Mouse (Mus musculus): ENCODE measurements around the gene Gm8300. TPM values are rescaled to one million over a fixed set of nuclear protein-coding genes. Genes with fewer than 3 reads are reported as not detected.
"Not testable (repeated sequence)": the region's sequence is repeated elsewhere in the genome, so short reads cannot be mapped to it uniquely, and the experiment has no call there.

The Gm8300 gene
- not detected in 2 replicates for polyA plus RNA-seq (2016; fragmentation: Nextera tagmentation; extraction: Ambion mirVana)

GRCm38 (mm10) chr12:87514016-87514415, at the start of gene Gm8300:
Gene Gm8300 (plus strand): TSS chr12:87514316.
- H3K4me1 ChIP-seq; H3K36me3 ChIP-seq; H3K4me3 ChIP-seq; H3K9me3 ChIP-seq (replicated peaks); DNase-seq (ENCODE audit: low spot score); H3K27ac ChIP-seq (replicated peaks); H3K27me3 ChIP-seq (ENCODE audit: low read depth, poor library complexity, severe bottlenecking): not testable (repeated sequence)
- WGBS = 84% methylated on average over 4 of the region's 4 CpGs

GRCm38 (mm10) chr12:87464678-87465297, 49.3 kb upstream of the Gm8300 start:
- DNase-seq (ENCODE audit: low spot score) = no peak
- H3K36me3 ChIP-seq = peaks cover 88% of the 10 kb centered on the region
- no peaks in the 10 kb centered on the region for H3K4me1 ChIP-seq
- 91% methylated on average over 6 of the region's 6 CpGs for WGBS
- H3K9me3 ChIP-seq (replicated peaks) = no peaks in the 10 kb centered on the region
- H3K4me3 ChIP-seq = no peak overlapping the region
- no peak overlapping the region for H3K27ac ChIP-seq (replicated peaks)
- H3K27me3 ChIP-seq (ENCODE audit: low read depth, poor library complexity, severe bottlenecking) = no peaks in the 10 kb centered on the region

GRCm38 (mm10) chr12:87470263-87471136, 43.6 kb upstream of the Gm8300 start:
- 84% methylated on average over 7 of the region's 7 CpGs for WGBS
- H3K27me3 ChIP-seq (ENCODE audit: low read depth, poor library complexity, severe bottlenecking) = no peaks in the 10 kb centered on the region
- H3K4me1 ChIP-seq = peaks cover 16% of the 10 kb centered on the region
- peak overlapping the region; percentile 71 for H3K4me3 ChIP-seq
- peaks cover 32% of the 10 kb centered on the region for H3K36me3 ChIP-seq
- H3K27ac ChIP-seq (replicated peaks) = no peak overlapping the region
- H3K9me3 ChIP-seq (replicated peaks) = no peaks in the 10 kb centered on the region
- no peak for DNase-seq (ENCODE audit: low spot score)

GRCm38 (mm10) chr12:87471421-87471963, 42.6 kb upstream of the Gm8300 start:
- peak overlapping the region; percentile 90 for H3K27ac ChIP-seq (replicated peaks)
- peaks cover 25% of the 10 kb centered on the region for H3K36me3 ChIP-seq
- peaks cover 16% of the 10 kb centered on the region for H3K4me1 ChIP-seq
- under 1% methylated on average over 19 of the region's 19 CpGs for whole genome bisulfite sequencing
- H3K9me3 ChIP-seq (replicated peaks) = no peaks in the 10 kb centered on the region
- no peak for DNase-seq (ENCODE audit: low spot score)
- H3K4me3 ChIP-seq = peak overlapping the region; percentile 71
- H3K27me3 ChIP-seq (ENCODE audit: low read depth, poor library complexity, severe bottlenecking) = no peaks in the 10 kb centered on the region

GRCm38 (mm10) chr12:87471964-87472786, 41.9 kb upstream of the Gm8300 start, which contains the start of gene Snw1:
Gene Snw1 (minus strand): TSS chr12:87472274.
- H3K4me3 ChIP-seq = peak within 1 kb of the TSS; percentile 71
- no peaks in the 10 kb centered on the region for H3K9me3 ChIP-seq (replicated peaks)
- peak within 1 kb of the TSS; percentile 90 for H3K27ac ChIP-seq (replicated peaks)
- peaks cover 16% of the 10 kb centered on the region for H3K4me1 ChIP-seq
- WGBS = 3% methylated on average over 45 of the region's 45 CpGs
- H3K36me3 ChIP-seq = peaks cover 18% of the 10 kb centered on the region
- DNase-seq (ENCODE audit: low spot score) = peak; percentile 92
- H3K27me3 ChIP-seq (ENCODE audit: low read depth, poor library complexity, severe bottlenecking) = no peaks in the 10 kb centered on the region

GRCm38 (mm10) chr12:87474756-87475155, 39.4 kb upstream of the Gm8300 start:
- 80% methylated on average over 3 of the region's 3 CpGs for WGBS
- no peak for DNase-seq (ENCODE audit: low spot score)

GRCm38 (mm10) chr12:87482482-87482881, 31.6 kb upstream of the Gm8300 start:
- not testable (repeated sequence) for DNase-seq (ENCODE audit: low spot score); H3K4me1 ChIP-seq; H3K27ac ChIP-seq (replicated peaks); H3K9me3 ChIP-seq (replicated peaks); H3K4me3 ChIP-seq; H3K27me3 ChIP-seq (ENCODE audit: low read depth, poor library complexity, severe bottlenecking); H3K36me3 ChIP-seq
- whole genome bisulfite sequencing = 86% methylated on average over 5 of the region's 5 CpGs

More at GRCm38 (mm10) chr12:87474756-87475155, 39.4 kb upstream of the Gm8300 start:
- H3K9me3 ChIP-seq (replicated peaks) = no peaks in the 10 kb centered on the region
- H3K4me1 ChIP-seq = peaks cover 16% of the 10 kb centered on the region
- H3K27ac ChIP-seq (replicated peaks) = no peak overlapping the region
- H3K36me3 ChIP-seq = no peaks in the 10 kb centered on the region
- H3K27me3 ChIP-seq (ENCODE audit: low read depth, poor library complexity, severe bottlenecking) = no peaks in the 10 kb centered on the region
- H3K4me3 ChIP-seq = no peak overlapping the region

GRCm38 (mm10) chr12:87488683-87489082, 25.4 kb upstream of the Gm8300 start:
- 73% methylated on average over 2 of the region's 2 CpGs for WGBS
- H3K36me3 ChIP-seq; DNase-seq (ENCODE audit: low spot score); H3K4me1 ChIP-seq; H3K9me3 ChIP-seq (replicated peaks); H3K27ac ChIP-seq (replicated peaks); H3K27me3 ChIP-seq (ENCODE audit: low read depth, poor library complexity, severe bottlenecking); H3K4me3 ChIP-seq: not testable (repeated sequence)

GRCm38 (mm10) chr12:87494421-87494820, 19.7 kb upstream of the Gm8300 start, which contains the start of gene Gm5788:
Gene Gm5788 (plus strand): TSS chr12:87494721.
- not testable (repeated sequence) for H3K27me3 ChIP-seq (ENCODE audit: low read depth, poor library complexity, severe bottlenecking); H3K9me3 ChIP-seq (replicated peaks); H3K4me3 ChIP-seq; DNase-seq (ENCODE audit: low spot score); H3K27ac ChIP-seq (replicated peaks); H3K4me1 ChIP-seq; H3K36me3 ChIP-seq
- 89% methylated on average over 3 of the region's 3 CpGs for WGBS

GRCm38 (mm10) chr12:87519616-87520015, 5.5 kb downstream of the Gm8300 start:
- H3K4me1 ChIP-seq; H3K36me3 ChIP-seq; H3K27me3 ChIP-seq (ENCODE audit: low read depth, poor library complexity, severe bottlenecking); H3K9me3 ChIP-seq (replicated peaks); DNase-seq (ENCODE audit: low spot score); H3K4me3 ChIP-seq; H3K27ac ChIP-seq (replicated peaks): not testable (repeated sequence)
- WGBS = 70% methylated on average over 3 of the region's 3 CpGs

GRCm38 (mm10) chr12:87543927-87544326, 29.8 kb downstream of the Gm8300 start:
- Histone ChIP-seq H3K27ac (replicated peaks) (no peak overlapping the region), H3K9me3 (replicated peaks) (no peaks in the 10 kb centered on the region; the same call in 1 of the 2 replicates), H3K27me3 (ENCODE audit: low read depth, poor library complexity, severe bottlenecking) (no peaks in the 10 kb centered on the region), H3K36me3 (no peaks in the 10 kb centered on the region), H3K4me3 (no peak overlapping the region), H3K4me1 (no peaks in the 10 kb centered on the region)
- no peak for DNase-seq (ENCODE audit: low spot score)
- WGBS = 89% methylated on average over 3 of the region's 3 CpGs

- H3K27me3 ChIP-seq (ENCODE audit: low read depth, poor library complexity, severe bottlenecking); H3K4me3 ChIP-seq; H3K36me3 ChIP-seq; H3K9me3 ChIP-seq (replicated peaks); H3K4me1 ChIP-seq; H3K27ac ChIP-seq (replicated peaks); DNase-seq (ENCODE audit: low spot score): not testable (repeated sequence)
- 97% methylated on average over 4 of the region's 4 CpGs for WGBS
Measured at GRCm38 (mm10) chr12:87550628-87551027, 36.5 kb downstream of the Gm8300 start.
